Mouse (Mus musculus): Measurements from ENCODE around the gene Adcy7.

GRCm38 (mm10) chr8:88362446-88363150 lies 90.4 kb downstream of the Adcy7 start:
- TF ChIP-seq CTCF (IDR thresholded peaks at IDR 0.05; ENCODE audit: low read depth, low read length): no peak
- peak; percentile 33; the same call in 1 of the 2 replicates for TF ChIP-seq TAL1 (conservative IDR thresholded peaks at IDR 0.05; ENCODE audit: low read depth, low read length)
- TF ChIP-seq GATA1 (IDR thresholded peaks at IDR 0.05; ENCODE audit: borderline replicate concordance, low read length): no peak
- no peak for TF ChIP-seq POLR2AphosphoS5 (IDR thresholded peaks at IDR 0.05; ENCODE audit: insufficient replicate concordance, low read depth, low read length)
- TF ChIP-seq GATA2 (IDR thresholded peaks at IDR 0.05; ENCODE audit: borderline replicate concordance, low read depth, low read length): no peak
